Mouse (Mus musculus) limb, embryonic 12.5 days (tissue): ENCODE results near the gene Gpatch8. TPM values are rescaled to one million over a fixed set of nuclear protein-coding genes. Genes with fewer than 3 reads are reported as not detected.
"Not testable (repeated sequence)": the region's sequence is repeated elsewhere in the genome, so short reads cannot be mapped to it uniquely, and the experiment has no call there.

ENCODE experiments used
- ATAC-seq: fragments of 200-750 bp; cut with Nextera tagmentation; 2 replicates; pipeline ENCODE4 v1.8.0; 2017; ENCODE audit warnings: low read depth, moderate TSS enrichment; ENCODE audit not compliant: insufficient number of reproducible peaks, insufficient read depth, low FRiP score, low TSS enrichment
- H3K27ac ChIP-seq: fragments of 300-500 bp; sonication (generic); 2 replicates; pipeline ENCODE4 v1.5.1; 2016; ENCODE audit warnings: mild to moderate bottlenecking, moderate library complexity
- H3K27me3 ChIP-seq: fragments of 300-500 bp; sonication (generic); 2 replicates; pipeline ENCODE4 v1.6.1; 2016; ENCODE audit warnings: mild to moderate bottlenecking, moderate library complexity
- H3K36me3 ChIP-seq: fragments of 300-500 bp; sonication (generic); 2 replicates; pipeline ENCODE4 v1.6.1; 2016; ENCODE audit warnings: mild to moderate bottlenecking, moderate library complexity
- H3K4me1 ChIP-seq: fragments of 300-500 bp; sonication (generic); replicated peaks from 2 replicates; pipeline ENCODE4 v1.6.1; 2016
- H3K4me2 ChIP-seq: fragments of 300-500 bp; sonication (generic); 2 replicates; pipeline ENCODE4 v1.6.1; 2016; ENCODE audit warnings: mild to moderate bottlenecking, moderate library complexity
- H3K4me3 ChIP-seq: fragments of 300-500 bp; sonication (generic); replicated peaks from 2 replicates; pipeline ENCODE4 v1.5.1; 2016; ENCODE audit warnings: mild to moderate bottlenecking
- H3K9ac ChIP-seq: fragments of 300-500 bp; sonication (generic); replicated peaks from 2 replicates; pipeline ENCODE4 v1.6.1; 2016; ENCODE audit warnings: mild to moderate bottlenecking, moderate library complexity
- H3K9me3 ChIP-seq: fragments of 300-500 bp; sonication (generic); 2 replicates; pipeline ENCODE4 v1.6.1; 2016; ENCODE audit warnings: mild to moderate bottlenecking, moderate library complexity
- WGBS: fragments of 180-500 bp; shearing (Covaris S2); methylation state at CpG from one replicate; pipeline ENCODE4 v1.1.7; 2016; 5-methylcytosine and 5-hydroxymethylcytosine counted together
- polyA plus RNA-seq: library from polyadenylated mRNA; unstranded; fragments of >200 nt; fragmentation: Nextera tagmentation; extraction: Ambion mirVana; gene quantifications from 2 replicates; pipeline ENCODE4 v1.2.1, GENCODE M21; 2016

Gpatch8 gene
- polyA plus RNA-seq, 1 experiment from 2014 or later: 77.6 TPM

DNA sequence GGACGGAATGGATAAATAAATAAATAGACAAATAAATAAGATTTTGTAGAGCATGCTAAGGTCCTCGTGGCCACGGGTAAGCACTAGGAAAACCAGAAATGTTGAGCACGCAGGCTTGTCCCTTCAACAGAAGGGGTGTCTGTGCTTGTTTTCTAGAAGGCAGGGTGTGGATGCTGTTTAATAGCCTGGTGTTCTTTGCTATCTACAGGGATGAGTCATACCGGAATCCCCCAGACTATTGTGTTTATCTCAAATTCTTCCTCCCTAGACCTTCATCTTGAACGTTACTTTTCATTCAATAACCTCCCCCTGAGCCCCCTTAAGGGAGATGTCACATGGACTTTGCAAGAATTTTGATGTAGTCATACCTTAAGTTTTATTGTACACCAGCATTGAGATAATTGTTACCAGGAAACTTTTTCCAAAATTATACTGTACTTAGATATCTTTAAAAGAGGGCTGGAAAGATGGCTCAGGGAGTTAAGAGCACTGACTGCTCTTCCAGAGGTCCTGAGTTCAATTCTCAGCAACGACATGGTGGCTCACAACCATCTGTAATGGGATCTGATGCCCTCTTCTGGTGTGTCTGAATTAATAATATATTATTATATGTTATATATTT lies 12.7 kb upstream of the Gpatch8 start:
- Histone ChIP-seq H3K9ac (no peak overlapping the region), H3K27me3 (no peaks in the 10 kb centered on the region; the same call in 1 of the 2 replicates), H3K4me1 (0 out of 2 replicates have a peak, but pooled peaks cover 3% of the 10 kb centered on the region), H3K27ac (no peak overlapping the region), H3K4me2 (no peak overlapping the region), H3K4me3 (no peak overlapping the region), H3K36me3 (no peaks in the 10 kb centered on the region), H3K9me3 (no peaks in the 10 kb centered on the region)
- 84% methylated on average over 7 of the region's 7 CpGs for WGBS
- no peak for ATAC-seq

DNA sequence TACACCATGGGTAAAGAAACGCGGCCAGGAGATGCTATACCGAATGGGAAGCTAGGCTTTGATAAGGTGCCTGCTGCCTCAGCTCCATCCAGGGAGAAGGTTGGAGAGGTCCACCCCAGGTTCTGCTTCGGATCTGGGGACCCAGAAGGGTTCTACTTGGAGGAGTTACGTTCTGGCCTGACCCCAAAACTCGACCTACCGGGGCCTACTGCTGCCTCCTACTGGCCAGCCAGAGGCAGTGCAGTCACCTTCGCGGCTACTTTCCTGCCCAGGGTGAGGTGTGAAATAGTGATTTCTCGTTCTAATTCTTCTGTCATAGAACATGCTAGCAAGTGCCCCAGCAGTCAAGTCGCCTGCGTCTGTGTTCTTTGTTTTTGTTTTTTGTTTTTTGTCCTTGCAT lies 12.0 kb upstream of the Gpatch8 start:
- H3K4me1 ChIP-seq: no peaks in the 10 kb centered on the region
- no peak for ATAC-seq
- no peak overlapping the region for H3K4me2 ChIP-seq
- 77% methylated on average over 12 of the region's 12 CpGs for whole genome bisulfite sequencing
- no peaks in the 10 kb centered on the region for H3K9me3 ChIP-seq
- no peak overlapping the region for H3K4me3 ChIP-seq
- H3K36me3 ChIP-seq: no peaks in the 10 kb centered on the region
- no peaks in the 10 kb centered on the region; the same call in 1 of the 2 replicates for H3K27me3 ChIP-seq
- no peak overlapping the region for H3K9ac ChIP-seq
- H3K27ac ChIP-seq: no peak overlapping the region

DNA sequence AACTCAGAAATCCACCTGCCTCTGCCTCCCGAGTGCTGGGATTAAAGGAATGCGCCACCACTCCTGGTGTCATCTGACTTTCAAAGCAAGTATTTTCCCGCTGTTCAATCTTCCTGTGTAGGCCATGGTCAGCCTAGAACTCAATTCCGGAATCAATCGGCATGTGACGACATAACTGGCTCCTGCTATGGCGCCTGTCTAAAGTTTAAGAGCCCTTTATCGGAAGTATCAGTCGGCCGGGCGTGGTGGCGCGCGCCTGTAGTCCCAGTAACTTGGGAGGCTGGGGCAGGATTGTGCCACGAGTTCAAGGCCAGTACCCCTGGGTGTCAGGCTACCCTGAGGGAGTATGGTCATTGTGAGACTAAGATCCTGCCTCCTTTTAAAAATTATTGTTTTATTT lies 11.5 kb upstream of the Gpatch8 start:
- Histone ChIP-seq H3K9me3 (no peaks in the 10 kb centered on the region), H3K27ac (no peak overlapping the region), H3K4me3 (no peak overlapping the region), H3K27me3 (no peaks in the 10 kb centered on the region; the same call in 1 of the 2 replicates), H3K4me2 (no peak overlapping the region), H3K36me3 (no peaks in the 10 kb centered on the region), H3K4me1 (no peaks in the 10 kb centered on the region), H3K9ac (no peak overlapping the region)
- no peak for ATAC-seq
- WGBS: 95% methylated on average over 15 of the region's 15 CpGs

DNA sequence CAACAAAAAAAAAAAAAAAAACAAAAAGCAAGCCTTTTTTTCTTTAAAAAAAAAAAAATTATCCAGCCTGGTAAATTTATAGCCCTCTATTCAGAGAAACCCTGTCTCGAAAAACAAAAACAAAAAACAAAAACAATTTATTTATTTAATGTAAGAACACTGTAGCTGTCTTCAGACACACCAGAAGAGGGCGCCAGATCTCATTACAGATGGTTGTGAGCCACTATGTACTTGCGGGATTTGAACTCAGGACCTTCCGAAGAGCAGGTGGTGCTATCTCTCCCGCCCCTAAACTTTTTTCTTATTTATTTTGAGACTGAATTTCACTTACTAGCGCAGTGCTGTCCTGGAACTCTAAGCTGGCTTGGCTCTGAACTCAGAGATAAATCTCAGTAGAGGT lies 11.0 kb upstream of the Gpatch8 start:
- no peak for ATAC-seq
- no peaks in the 10 kb centered on the region; the same call in 1 of the 2 replicates for H3K27me3 ChIP-seq

DNA sequence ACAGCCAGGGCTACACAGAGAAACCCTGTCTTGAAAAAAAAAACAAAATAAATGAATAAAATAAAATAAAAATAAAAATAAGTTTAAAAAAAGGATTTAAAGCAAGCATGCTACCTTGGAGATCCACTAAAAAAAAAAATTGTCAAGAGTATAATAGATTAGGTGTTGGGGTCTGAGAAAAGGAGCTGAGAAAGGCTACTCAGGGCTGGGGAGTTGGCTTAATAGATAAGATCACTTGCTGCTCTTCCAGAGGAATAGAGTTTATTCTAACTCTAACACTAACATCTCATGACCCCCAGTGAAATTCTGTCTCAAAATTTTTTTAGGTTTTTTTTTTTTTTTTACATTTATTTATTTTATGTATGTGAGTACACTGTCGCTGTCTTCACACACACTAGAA lies 10.1 kb upstream of the Gpatch8 start:
- 90% methylated on average over 1 of the region's 1 CpGs for WGBS
- H3K4me1 ChIP-seq: no peaks in the 10 kb centered on the region
- no peak overlapping the region for H3K9ac ChIP-seq
- no peak for ATAC-seq
- H3K27ac ChIP-seq: no peak overlapping the region
- H3K4me3 ChIP-seq: no peak overlapping the region
- H3K36me3 ChIP-seq: no peaks in the 10 kb centered on the region
- no peaks in the 10 kb centered on the region for H3K9me3 ChIP-seq
- H3K4me2 ChIP-seq: no peak overlapping the region
- H3K27me3 ChIP-seq: no peaks in the 10 kb centered on the region; the same call in 1 of the 2 replicates

More for the DNA sequence above, 11.0 kb upstream of the Gpatch8 start:
- no peak overlapping the region for H3K4me3 ChIP-seq
- no peak overlapping the region for H3K9ac ChIP-seq
- H3K9me3 ChIP-seq: no peaks in the 10 kb centered on the region
- H3K4me2 ChIP-seq: no peak overlapping the region
- no peaks in the 10 kb centered on the region for H3K4me1 ChIP-seq
- H3K36me3 ChIP-seq: no peaks in the 10 kb centered on the region
- 87% methylated on average over 6 of the region's 6 CpGs for WGBS
- no peak overlapping the region for H3K27ac ChIP-seq

DNA sequence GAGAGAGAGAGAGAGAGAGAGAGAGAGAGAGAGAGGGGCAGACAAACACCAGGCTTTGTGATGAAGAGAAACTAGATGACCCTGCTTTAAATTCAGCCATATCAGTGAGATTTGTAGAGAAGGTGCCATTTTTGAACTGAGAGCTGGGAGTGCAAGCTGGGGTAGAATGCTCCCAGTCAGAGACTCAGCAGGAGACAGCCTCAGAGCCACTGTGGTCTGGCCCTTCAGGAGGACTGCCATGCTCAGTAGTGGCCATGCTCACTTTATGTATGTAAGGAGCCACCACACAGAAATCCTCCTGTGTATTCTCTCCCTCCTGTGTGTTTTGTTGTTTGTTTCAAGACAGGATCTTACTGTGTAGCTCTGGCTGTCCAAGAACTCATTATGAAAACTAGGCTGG lies 9.5 kb upstream of the Gpatch8 start:
- no peak for ATAC-seq
- Histone ChIP-seq H3K9ac (no peak overlapping the region), H3K4me2 (no peak overlapping the region), H3K4me3 (no peak overlapping the region), H3K27ac (no peak overlapping the region), H3K9me3 (no peaks in the 10 kb centered on the region), H3K27me3 (no peaks in the 10 kb centered on the region; the same call in 1 of the 2 replicates), H3K4me1 (no peaks in the 10 kb centered on the region), H3K36me3 (no peaks in the 10 kb centered on the region)

DNA sequence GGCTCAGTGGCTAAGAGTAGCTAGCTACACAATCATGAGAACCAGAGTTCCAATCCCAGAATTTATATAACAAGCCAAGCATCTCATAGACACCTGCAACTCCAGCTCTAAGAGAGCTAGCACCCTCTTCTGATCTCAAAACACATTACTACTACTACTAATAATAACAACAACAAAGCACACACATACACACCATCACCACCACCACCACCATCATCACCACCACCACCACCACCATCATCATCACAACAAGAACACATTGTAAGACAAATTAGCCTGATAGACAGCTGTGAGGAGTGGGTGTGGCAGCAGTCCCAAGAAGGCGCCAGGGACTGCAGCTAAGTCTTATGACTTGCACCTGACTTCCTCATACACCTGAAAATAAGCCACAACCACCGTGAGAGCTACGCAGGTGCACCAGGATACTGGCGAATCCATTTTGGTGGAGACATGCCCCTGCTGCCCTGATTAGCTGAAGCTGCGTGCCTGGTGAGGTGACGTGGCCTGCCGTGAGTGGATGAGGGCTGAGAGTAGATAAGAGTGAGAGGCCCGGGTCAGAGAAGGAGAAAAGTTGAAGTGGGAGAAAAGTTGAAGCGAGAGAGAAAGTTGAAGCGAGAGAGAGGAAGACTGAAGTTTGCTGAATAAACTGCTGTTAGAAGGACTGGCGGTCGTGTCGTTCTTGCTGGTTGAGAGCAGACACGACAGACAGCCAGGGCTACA lies 8.9 kb upstream of the Gpatch8 start:
- not testable (repeated sequence) for ATAC-seq
- WGBS: 83% methylated on average over 14 of the region's 14 CpGs

DNA sequence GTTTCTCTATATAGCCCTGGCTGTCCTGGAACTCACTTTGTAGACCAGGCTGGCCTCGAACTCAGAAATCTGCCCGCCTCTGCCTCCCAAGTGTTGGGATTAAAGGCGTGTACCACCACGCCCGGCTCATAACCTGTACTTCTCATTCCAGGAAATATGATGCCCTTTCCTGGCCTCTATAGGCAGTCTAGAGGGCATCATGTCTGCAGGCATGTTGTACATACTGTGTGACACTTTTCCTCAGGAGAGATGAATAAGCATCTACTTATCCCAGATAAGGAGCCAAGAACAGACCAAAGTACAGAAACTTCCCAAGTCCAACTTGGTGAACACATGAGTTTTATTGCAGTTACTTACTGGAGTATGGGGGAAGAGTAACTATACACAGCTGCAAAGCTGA lies 2.5 kb upstream of the Gpatch8 start:
- Histone ChIP-seq H3K4me1 (peaks cover 18% of the 10 kb centered on the region), H3K4me3 (no peak overlapping the region), H3K27me3 (no peaks in the 10 kb centered on the region), H3K36me3 (no peaks in the 10 kb centered on the region), H3K9ac (no peak overlapping the region), H3K27ac (no peak overlapping the region), H3K4me2 (no peak overlapping the region), H3K9me3 (no peaks in the 10 kb centered on the region)
- no peak for ATAC-seq
- WGBS: 86% methylated on average over 5 of the region's 5 CpGs

More for the DNA sequence above, 8.9 kb upstream of the Gpatch8 start:
- H3K9me3 ChIP-seq, H3K36me3 ChIP-seq, H3K27me3 ChIP-seq, H3K4me2 ChIP-seq, H3K27ac ChIP-seq, H3K4me3 ChIP-seq, H3K9ac ChIP-seq, H3K4me1 ChIP-seq: not testable (repeated sequence)

DNA sequence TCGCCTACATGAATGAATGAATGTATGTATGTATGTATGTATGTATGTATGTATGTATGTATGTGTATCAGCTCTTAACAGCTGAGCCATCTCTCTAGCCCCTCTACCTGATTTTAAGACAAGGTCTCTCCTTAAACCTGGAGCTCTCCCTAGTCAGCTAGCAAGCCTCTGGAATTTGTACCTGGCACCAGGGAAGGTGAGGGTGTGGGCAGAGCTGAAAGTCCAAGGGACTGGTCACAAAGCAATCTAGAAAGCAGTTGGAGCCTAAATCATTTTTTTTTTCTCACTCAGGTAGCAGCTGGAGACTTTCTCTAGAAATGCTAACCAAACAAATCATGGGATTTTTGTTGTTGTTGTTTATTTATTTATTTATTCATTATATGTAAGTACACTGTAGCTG lies 1.2 kb upstream of the Gpatch8 start:
- H3K4me1 ChIP-seq: peaks cover 20% of the 10 kb centered on the region
- 94% methylated on average over 1 of the region's 1 CpGs for WGBS
- H3K9me3 ChIP-seq: no peaks in the 10 kb centered on the region
- ATAC-seq: no peak
- H3K4me2 ChIP-seq: no peak overlapping the region
- no peaks in the 10 kb centered on the region for H3K36me3 ChIP-seq
- no peak overlapping the region for H3K9ac ChIP-seq
- no peak overlapping the region for H3K4me3 ChIP-seq
- H3K27me3 ChIP-seq: no peaks in the 10 kb centered on the region
- H3K27ac ChIP-seq: no peak overlapping the region

DNA sequence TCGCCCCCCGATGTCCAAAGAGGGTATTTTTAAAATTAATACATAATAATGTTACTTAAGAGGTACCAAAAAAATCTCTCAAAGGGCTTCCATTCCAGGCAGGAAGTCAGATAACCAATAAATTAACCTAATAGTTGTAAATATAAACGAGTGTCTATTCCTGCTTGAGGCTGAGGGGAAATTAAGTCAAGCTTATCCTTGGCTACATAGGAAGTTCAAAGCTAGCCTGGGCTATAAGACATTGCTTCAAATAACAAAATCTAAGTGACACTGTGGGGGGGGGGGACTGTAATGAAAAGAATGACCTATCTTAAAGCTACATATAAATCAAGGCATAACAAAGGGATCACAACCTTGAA lies 503 bp upstream of the Gpatch8 start:
- peak overlapping the region; percentile 82 for H3K4me2 ChIP-seq
- ATAC-seq: no peak
- WGBS: 9% methylated on average over 3 of the region's 3 CpGs
- peak overlapping the region; percentile 97 for H3K4me3 ChIP-seq
- H3K27me3 ChIP-seq: no peaks in the 10 kb centered on the region
- no peak overlapping the region for H3K9ac ChIP-seq
- peaks cover 23% of the 10 kb centered on the region for H3K4me1 ChIP-seq
- no peaks in the 10 kb centered on the region for H3K36me3 ChIP-seq
- no peaks in the 10 kb centered on the region for H3K9me3 ChIP-seq
- no peak overlapping the region for H3K27ac ChIP-seq

DNA sequence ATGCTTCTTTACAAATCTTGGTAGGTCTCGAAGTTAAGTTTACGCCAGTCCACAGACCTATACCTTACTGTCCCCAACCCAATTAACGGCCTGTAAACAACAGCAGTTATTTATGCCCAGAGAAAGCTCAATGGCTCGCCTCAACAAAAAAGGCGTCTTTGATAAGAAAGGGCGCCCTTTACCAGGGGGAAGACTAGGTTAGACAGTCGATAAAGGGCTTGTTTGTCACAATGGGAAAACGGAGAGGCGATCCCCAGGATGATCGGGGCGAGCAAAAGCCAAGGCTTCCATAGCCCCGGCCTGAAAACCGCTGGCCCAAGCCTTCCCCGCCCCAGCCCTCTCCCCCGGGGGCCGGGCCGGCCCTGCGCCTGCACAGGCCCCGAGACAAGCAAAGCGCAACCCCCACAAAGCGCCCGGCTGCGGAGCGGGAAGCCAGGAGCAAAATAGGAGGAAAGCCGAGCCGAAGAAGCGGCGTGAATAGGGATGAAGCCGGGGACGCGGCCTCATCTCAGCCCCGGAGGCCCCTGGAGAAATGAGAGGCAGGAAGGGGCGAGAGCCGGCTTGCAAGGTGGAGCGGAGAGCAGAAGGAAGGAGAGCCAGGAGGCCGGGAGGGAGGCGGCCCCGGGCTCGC lies 677 bp downstream of the Gpatch8 start:
- Histone ChIP-seq H3K4me1 (peaks cover 25% of the 10 kb centered on the region), H3K9ac (peak overlapping the region; percentile 98), H3K36me3 (0 out of 2 replicates have a peak, but pooled peaks cover 5% of the 10 kb centered on the region), H3K9me3 (no peaks in the 10 kb centered on the region), H3K27ac (peak overlapping the region; percentile 95), H3K4me2 (peak overlapping the region; percentile 82), H3K4me3 (peak overlapping the region; percentile 97), H3K27me3 (no peaks in the 10 kb centered on the region)
- peak; percentile 23; the same call in 1 of the 2 replicates for ATAC-seq
- under 1% methylated on average over 39 of the region's 39 CpGs for WGBS
